Mouse (Mus musculus) left cerebral cortex, adult 2 months (tissue): ENCODE measurements around the gene Lgr4. TPM values are rescaled to one million over a fixed set of nuclear protein-coding genes. Genes with fewer than 3 reads are reported as not detected.

ENCODE experiments used
- DNase-seq, 2 experiments: peaks; one replicate each; pipeline ENCODE4 v3.0.0; 2021 to 2022; ENCODE audit warnings: low spot score in 2 of 2, mixed read lengths in 1 of 2; ENCODE audit errors: extremely low spot score in 1 of 2
- H3K27ac ChIP-seq: fragments of 200-600 bp; 2 replicates; pipeline ENCODE4 v1.8.1; 2022
- H3K4me3 ChIP-seq: fragments of 200-600 bp; 2 replicates; pipeline ENCODE4 v1.8.1; 2022
- CTCF ChIP-seq: fragments of 200-600 bp; IDR thresholded peaks from 2 replicates; pipeline ENCODE4 v1.8.1; 2022; ENCODE audit warnings: antibody characterized with exemption, mild to moderate bottlenecking, moderate library complexity
- intact Hi-C: fragments of 180-260 bp; cut with DNase I; formaldehyde crosslinking; loops from one replicate; pipeline ENCODE4 v1.15.1; 2025
- total RNA-seq, 2 experiments: library from RNA; stranded (reverse); gene quantifications; 2 replicates each; pipeline ENCODE4 v1.2.3; 2021

Gene Lgr4
- total RNA-seq, 2 experiments from 2014 or later, result 25.1 to 25.3 TPM

GRCm38 (mm10) chr2:109904171-109904821 is 13.2 kb upstream of the Lgr4 start:
- peak; percentile 85 to 86 for DNase-seq
- intact Hi-C loops, result loop anchor here (1.0 to 2.0 kb wide), 2 partner anchors 301 to 661 kb away; no protein-coding TSS in a partner anchor
- Histone ChIP-seq H3K4me3 (no peak overlapping the region), H3K27ac (no peak overlapping the region)
- TF ChIP-seq CTCF, result no peak; the same call in none of the 2 replicates

DNA sequence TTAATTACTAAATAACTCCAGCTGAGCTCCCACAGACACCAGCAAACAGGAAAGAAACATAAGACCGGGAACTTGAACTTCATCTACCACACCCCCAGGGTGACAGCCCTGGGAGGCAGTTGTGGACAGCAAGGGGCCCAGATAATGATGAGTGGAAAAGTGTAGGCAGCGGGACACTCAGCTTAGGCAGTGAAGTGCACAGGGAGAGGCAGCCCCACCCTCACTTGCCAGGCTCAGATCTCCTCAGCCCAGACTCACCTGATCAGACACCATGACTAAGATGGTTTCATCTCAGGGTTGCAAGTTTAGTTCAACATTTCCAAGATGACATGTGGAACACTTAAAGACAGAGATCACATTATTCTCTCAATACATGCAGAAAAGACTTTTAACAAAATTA is 8.3 kb upstream of the Lgr4 start:
- no peak overlapping the region for H3K27ac ChIP-seq
- no peak for DNase-seq
- no peak overlapping the region for H3K4me3 ChIP-seq
- intact Hi-C loops, result no loop called here
- no peak for TF ChIP-seq CTCF

DNA sequence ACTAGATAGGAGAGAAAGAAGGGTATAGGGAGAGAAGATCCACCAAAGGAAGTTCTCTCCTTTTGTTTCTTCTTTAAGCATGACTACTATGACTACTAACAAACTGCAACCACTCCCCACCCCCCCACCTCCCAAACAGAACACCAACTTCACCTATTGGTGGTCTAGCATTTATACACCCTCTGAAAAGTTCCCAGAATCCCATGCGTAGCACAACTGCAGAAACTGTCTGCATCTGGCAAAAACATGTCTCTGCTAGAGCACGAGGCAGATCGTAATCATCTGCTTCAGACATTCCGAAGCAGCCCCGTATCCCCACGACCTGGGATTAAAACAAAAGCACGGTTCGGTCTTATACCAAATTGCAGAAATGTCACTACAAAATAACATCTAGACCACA is 5.2 kb upstream of the Lgr4 start:
- Histone ChIP-seq H3K27ac (no peak overlapping the region), H3K4me3 (no peak overlapping the region)
- DNase-seq, result no peak
- intact Hi-C loops, result loop anchor here (10.0 kb wide), 1 partner anchor 453 kb away; the partner anchor contains the start of gene Fibin
- no peak for TF ChIP-seq CTCF

- no peak overlapping the region for H3K4me3 ChIP-seq
- intact Hi-C loops, result loop anchor here (10.0 kb wide), 1 partner anchor 452 kb away; the partner anchor contains the start of gene Fibin
- no peak for DNase-seq
- H3K27ac ChIP-seq, result no peak overlapping the region
- no peak for TF ChIP-seq CTCF
Observed at GRCm38 (mm10) chr2:109912766-109913165, 4.7 kb upstream of the Lgr4 start.

GRCm38 (mm10) chr2:109913241-109913640 is 4.2 kb upstream of the Lgr4 start:
- DNase-seq, result no peak
- Histone ChIP-seq H3K4me3 (no peak overlapping the region), H3K27ac (no peak overlapping the region)
- TF ChIP-seq CTCF, result no peak
- intact Hi-C loops, result loop anchor here (10.0 kb wide), 1 partner anchor 452 kb away; the partner anchor contains the start of gene Fibin

DNA sequence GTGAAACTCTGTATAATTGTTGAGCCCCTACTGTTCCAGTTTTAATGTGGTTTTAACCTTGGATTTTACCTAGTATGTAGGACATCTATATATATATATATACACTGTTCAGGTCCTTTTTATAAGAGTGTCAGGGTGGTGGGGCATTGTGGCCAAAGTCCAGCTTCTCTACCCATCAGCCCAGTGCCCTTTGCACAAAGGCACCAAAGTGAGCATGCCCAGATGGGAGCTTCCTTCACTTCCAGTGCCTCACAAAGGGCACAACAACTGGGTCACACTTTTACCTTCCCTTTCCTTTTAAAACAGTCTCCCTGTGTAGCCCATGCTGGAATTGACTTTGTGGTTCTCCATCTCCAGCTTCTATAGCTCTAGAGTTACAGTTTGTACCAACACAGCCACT is 2.8 kb upstream of the Lgr4 start:
- Histone ChIP-seq H3K4me3 (no peak overlapping the region), H3K27ac (no peak overlapping the region)
- intact Hi-C loops, result loop anchor here (10.0 kb wide), 1 partner anchor 450 kb away; the partner anchor contains the start of gene Fibin
- no peak for TF ChIP-seq CTCF
- DNase-seq, result no peak

DNA sequence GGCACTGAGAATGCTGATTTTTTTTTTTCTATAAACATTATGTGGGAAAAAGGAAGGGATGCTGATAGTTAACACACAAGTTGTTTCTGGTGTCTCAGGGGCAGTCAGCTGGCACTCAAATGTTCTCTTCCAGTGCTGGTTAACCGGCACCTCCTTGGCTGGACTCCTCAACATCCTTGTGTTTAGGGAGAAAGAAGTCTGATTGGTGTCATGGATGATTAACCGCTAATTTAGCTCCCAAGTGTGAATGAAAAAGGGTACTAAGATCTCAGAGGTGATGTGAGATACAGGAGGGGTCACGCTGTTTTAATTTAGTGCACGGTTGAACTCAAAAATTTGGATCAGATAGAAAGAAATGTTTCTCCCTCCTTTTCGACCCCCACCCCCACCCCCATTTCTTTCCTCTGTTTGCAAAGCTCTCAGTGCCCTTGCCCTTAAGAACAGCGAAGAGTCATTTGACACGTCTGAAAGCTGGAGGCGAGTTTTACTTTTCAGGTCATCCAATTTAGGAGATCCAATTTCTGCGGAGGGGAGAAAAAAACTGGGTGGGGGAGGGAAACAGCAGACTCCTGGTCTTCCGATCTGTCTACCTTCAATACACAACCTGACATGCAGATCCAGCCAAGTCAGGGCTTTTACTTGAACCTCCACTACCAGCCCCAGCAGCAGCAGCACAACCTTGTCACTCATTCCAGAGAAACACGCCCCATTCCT is 508 bp upstream of the Lgr4 start:
- TF ChIP-seq CTCF, result no peak
- H3K4me3 ChIP-seq, result peak overlapping the region; percentile 88
- intact Hi-C loops, result loop anchor here (1.0 to 10.0 kb wide), 2 partner anchors 100 to 448 kb away; partner anchors contain the start of genes Ccdc34 and Fibin
- no peak overlapping the region for H3K27ac ChIP-seq
- DNase-seq, result no peak

DNA sequence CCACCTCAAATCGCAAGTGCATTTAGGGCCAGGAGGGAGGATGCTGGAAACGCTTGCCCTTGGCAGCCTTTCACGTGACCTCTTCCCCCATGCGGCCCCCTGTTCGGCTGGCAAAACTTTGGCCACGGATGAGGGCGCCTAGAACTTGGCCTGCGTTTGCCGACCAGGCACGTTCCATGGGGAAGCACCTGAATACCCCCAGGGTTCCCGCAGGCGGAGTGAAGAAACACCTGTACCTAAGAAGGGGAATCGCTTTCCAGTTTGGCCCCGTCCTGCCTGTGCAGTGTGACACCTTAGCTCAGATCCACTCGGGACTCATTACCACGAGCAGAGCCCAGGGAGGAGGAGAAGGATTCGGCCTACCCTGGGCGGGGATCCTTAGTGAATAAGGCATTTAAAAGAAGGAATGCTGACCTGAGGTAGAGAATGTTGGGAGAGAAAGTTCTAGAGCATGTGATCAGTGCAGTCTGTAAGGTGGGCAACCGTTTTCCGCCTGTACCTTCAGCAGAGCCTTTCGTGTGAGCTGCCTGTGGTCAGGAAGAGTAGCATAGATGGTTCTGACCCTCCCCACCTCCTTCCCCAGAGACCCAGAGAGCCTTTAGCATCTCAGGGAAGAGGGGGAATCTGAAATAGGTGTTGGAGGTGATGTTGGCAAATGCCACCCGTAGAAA is 1.3 kb downstream of the Lgr4 start:
- Histone ChIP-seq H3K4me3 (peak overlapping the region; percentile 88), H3K27ac (0 out of 2 replicates have a peak overlapping the region, but pooled peaks have one; percentile 86)
- intact Hi-C loops, result loop anchor here (10.0 kb wide), 1 partner anchor 446 kb away; the partner anchor contains the start of gene Fibin
- no peak for TF ChIP-seq CTCF
- peak in 1 of 2 experiments; percentile 18 for DNase-seq

DNA sequence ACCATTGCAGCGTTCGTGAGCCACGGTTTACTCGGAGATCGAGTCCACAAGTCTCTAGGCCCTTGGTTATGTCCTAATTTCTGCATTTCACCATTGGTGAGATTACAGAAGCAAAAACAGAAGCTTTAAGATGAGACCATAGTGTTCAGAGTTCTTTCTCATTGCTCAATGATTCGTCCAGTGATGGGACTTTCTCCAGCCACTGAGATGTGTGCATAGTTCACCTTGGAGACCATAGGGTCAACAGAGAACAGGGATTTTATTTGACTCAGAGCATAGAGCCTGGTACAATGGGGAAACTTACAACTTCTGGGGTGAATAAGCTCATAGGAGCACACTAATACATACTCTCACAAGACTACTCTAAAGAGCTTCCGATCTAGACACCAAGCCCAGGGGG is 3.0 kb downstream of the Lgr4 start:
- intact Hi-C loops, result no loop called here
- Histone ChIP-seq H3K4me3 (no peak overlapping the region), H3K27ac (no peak overlapping the region)
- no peak for DNase-seq
- TF ChIP-seq CTCF, result no peak

GRCm38 (mm10) chr2:109921298-109922035 is 4.0 kb downstream of the Lgr4 start:
- intact Hi-C loops, result no loop called here
- Histone ChIP-seq H3K4me3 (no peak overlapping the region), H3K27ac (no peak overlapping the region)
- no peak for TF ChIP-seq CTCF
- no peak for DNase-seq

- TF ChIP-seq CTCF, result no peak
- DNase-seq, result no peak
- Histone ChIP-seq H3K4me3 (no peak overlapping the region), H3K27ac (no peak overlapping the region)
- intact Hi-C loops, result no loop called here
Observed at GRCm38 (mm10) chr2:109922306-109922705, 4.9 kb downstream of the Lgr4 start.
